Mouse (Mus musculus): ENCODE data around the gene Lrrc38.
A peak's percentile ranks its signal among the peaks of the same experiment; 100 is the strongest.
"Not testable (repeated sequence)": the region's sequence is repeated elsewhere in the genome, so short reads cannot be mapped to it uniquely, and the experiment has no call there.

Lrrc38 gene

DNA sequence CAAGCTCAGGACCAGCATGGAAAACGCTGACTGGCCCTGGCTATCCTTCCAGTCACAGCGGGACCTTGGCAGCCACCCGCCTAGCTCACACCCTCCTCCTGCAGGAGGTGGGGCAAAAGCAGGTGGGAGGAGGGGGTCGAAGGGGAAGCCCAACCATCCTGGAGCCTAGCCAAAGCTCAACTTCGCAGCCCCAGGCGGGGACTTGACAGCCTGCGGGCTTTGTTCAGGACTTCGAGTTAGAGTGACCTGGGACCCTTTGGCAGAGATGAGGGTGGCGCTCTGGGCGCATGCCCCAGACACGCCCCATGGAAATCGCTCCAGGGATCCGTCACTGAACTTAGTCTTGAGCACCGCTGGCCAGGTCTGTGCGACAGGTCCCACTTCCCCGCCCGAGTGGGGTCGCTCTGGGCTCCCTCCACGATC is at the start of gene Lrrc38:
Gene Lrrc38, plus strand, starts transcription at position 274 of the 423 bp plus-strand sequence.
- DNase-seq (ENCODE audit: low spot score in 2 of 2): no peak

DNA sequence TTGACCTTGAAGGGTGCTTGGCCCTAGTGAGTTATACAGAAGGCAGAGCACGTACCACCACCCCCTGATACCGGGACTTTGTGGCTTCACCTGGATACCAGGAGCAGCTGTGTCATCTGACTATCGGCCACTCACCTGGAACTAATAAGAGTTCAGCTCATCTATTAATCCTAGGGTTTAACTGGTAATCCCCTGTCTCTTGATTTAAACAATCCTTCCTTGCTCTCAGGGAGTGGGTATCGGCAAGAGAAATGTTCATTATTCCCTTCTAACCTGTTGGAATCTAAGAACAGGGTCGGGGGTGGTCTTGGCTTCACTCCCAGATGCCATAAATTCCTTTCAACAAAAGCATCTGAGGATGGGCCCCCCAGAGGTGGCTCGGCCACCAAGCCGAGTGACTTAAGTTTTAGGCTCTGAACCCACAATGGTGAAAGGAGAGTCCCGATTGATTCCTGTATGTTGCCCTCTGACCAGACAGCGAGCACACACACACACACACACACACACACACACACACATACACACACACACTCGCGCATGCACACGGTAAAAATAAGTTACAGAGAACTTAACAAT is 49.4 kb upstream of the Lrrc38 start:
- DNase-seq (ENCODE audit: low spot score in 2 of 2): no peak

DNA sequence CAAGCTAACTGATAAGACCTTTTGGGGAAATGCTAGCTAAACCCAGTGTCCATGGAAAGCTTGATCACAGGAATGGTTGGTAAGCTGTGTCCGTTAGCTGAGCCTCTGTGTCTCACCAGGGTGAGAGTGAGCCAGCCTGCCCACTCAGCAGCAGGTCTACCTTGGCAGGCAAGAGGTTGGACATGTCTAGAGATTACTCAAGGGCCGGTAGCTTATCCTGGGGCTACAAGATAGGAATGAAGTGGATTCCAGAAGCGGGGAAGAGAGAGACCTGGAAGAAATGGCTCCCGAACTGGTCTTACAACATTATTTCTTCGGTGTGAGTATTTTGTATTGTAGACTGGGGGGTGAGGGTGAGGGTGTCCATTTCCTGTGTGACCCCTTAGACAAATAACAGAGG is 48.5 kb upstream of the Lrrc38 start:
- no peak for DNase-seq (ENCODE audit: low spot score in 2 of 2)

DNA sequence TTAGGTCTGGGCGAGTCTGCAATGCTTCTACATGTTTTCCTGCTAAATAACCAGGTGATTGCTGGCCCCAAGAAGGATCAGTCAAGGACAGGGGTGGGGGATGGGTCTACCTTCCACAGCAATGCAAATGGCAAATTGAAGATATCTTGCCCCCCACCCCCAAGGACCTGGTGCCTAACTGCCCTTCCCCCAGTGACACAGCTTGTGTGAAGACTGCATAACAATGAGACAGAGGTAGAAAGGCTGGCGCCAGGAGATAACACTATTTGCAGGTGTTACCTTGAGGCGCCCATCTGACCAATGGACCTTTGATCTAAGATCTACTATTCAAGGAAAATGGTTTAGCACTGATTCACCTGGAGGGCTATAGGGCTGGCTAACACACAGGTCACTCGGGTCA is 47.7 kb upstream of the Lrrc38 start:
- no peak for DNase-seq (ENCODE audit: low spot score in 2 of 2)

DNA sequence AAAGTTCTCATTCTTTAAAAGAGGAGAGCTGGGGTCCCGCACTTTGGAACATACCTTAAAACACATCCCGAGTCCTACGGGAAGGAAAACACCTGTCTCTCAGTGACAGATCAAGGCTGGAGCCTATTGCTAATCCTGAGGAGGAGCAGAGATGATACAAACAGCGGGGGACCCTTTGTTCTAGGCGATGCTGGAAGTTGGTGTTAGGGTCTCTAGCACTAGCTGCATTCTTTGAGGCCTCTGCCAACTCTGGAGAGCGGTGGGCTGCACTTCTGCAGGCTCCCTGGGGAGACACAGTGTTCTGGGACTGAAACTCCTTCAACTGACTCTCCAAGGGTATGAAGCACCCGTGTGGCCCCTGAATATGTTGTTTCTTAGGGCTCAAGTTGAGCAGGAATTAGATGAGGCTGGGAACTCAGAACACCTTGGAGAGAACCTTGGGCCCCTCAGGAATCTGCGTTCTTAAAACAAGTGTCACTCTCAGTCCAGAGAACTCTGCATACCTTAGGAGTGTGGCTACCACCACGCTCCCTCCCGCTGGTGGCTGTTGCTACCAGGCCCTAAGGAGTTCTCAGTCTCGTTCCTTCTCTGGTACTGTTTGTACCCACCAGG is 47.2 kb upstream of the Lrrc38 start:
- no peak for DNase-seq (ENCODE audit: low spot score in 2 of 2)

DNA sequence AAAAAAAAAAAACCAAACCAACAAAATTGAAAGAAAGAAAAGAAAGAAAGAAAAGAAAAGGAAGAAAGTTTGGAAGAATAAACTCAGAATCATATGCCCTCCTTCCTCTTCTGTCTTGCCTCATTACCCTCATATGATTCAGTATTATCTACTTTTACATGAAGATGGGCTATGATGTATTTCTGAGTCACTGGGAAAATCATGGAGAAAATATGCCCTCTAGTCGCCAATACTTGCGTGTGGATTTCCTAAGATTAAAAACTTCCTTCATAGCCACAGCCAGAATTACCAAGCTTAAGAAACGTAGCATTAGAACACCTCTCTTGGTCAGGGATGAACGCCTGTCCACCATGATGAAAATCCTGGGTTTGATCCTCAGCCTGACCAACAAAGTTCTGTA is 44.5 kb upstream of the Lrrc38 start:
- no peak for DNase-seq (ENCODE audit: low spot score in 2 of 2)

DNA sequence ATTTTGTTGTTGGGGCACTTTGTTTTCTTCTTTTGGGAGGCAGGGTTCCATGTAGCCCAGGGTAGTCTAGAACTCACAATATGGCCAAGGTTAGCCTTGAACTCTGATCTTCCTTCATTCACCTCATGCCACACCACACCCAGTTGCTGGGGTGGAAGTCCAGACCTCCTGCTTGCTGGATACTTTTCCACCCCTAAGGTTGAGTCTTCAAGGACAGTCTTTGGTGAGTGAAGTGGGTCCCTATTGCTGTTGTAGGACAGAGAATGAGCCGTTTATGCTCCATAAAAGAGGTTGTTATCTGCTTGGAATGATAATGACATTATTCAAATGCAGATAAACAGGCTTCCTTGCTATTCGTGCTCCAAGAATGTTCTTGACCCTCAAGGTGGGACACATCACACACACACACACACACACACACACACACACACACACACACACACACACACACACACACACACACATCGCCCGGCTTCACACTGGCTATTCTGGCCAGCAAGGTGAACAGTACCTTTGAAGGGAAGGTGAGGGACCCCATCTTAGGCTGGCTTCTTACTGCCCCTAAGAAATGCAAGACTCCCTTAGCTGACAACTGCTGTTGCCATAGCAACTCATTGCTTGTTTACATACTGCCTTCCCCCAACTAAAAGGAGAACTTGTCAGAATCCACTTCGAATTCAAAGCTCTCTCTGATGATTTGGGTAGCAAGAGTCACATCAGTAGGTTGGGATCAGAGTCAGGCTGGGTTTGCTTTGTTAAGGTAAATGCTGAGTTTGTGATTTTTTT is 43.4 kb upstream of the Lrrc38 start:
- no peak for DNase-seq (ENCODE audit: low spot score in 2 of 2)

DNA sequence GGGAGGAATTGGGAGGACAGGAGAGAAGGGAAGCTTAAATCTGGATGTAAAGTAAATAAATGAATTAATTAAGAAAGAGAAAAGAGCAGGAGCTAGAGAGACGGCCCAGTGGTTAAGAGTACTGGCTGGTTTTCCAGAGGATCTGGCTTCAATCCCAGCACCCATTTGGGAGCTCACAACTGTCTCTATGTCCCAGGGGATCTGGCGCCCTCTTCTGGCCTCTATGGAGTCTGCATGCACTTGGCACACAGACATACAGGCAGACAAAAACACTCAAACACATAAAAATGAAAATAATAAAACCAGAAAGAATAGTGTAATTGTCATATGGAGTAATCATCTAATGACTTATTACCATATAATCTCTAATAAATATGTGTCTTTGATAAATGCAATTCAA is 38.2 kb upstream of the Lrrc38 start:
- DNase-seq (ENCODE audit: low spot score in 2 of 2): peak in 1 of 2 experiments; percentile 13

DNA sequence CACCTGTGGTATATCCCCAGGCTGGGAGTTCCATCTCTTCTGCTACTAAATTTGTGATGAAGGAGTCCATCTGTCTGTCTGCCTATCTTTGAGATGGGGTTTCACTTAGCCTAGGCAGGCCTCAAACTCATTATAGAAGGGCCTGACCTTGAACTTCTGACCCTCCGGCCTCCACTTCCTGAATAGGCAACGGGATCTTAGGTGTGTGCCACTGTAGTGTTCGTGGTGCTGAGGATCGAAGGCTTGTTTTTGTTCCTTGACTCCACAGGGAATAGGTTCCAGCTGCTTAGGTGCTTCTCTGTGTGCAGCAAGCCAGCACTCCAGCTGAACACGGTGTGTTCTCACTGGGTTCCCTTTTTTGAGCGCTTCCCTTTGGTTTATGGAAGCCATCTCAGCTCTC is 36.3 kb upstream of the Lrrc38 start:
- no peak for DNase-seq (ENCODE audit: low spot score in 2 of 2)

DNA sequence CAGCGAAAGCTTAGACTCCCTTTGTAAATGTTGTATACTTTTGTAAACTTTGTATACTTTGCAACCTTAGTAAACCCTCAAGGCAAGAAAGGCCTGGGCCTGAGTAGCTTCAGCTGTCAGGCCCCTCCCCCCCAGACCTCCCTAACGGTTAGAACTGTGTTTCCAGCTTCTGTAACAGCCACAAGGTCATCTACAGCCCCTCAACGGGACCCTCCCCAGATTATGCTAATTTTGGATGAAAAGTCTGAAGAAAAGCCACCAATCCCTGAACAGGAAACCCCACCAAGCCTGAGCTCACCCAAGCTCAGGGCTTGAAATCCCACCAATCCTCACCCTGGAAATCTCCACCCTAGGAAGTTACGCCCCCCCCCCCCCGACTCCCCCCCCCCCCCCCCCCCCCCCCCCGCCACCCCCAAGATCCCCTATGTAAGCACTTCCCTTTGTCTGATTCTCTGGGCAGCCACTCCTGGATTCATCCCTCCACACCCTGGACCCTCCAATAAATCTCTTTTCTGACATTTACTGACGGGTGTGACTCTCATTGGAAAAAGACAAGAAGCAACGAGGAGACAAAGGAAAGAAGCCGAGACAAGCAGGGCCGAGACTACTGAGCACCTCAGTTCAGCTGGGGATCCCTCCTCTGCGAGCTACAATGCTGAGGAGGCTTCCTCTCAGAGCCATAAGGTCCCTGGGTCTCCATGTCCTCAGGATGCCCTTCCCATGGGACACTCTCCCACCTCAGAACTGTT is 25.2 kb upstream of the Lrrc38 start:
- no peak for DNase-seq (ENCODE audit: low spot score in 2 of 2)

DNA sequence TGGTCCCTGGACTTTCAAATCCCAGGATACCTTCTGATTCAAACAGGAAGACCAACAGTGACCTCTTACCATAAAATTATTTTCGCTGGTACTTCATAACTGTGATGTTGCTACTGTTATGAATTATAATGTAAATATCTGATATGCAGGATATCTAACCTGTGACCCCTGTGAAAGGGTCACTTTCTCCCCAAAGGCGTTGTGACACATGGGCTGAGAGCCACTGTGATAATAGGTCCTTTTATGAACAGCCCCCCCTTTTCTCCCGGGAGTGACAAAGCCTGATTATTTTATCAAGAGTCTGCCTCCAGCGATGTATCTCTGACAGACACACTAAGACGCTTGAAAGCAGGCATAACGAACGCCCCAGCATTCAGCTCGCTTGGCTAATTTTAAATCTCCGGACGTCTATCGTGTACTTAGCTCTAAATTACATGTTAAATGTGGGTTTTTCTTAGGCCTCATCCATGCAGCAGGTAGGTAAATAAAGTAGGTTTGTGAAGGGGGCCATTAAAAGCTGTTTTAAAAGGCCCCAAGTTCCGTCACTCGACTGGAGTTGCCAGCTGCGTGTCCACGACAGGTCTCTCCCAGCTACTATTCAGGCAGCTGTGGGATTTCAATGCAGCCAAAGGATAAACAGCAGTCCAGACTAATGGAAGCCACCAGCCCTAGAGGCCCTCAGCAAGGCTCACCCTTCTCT is 24.5 kb upstream of the Lrrc38 start:
- DNase-seq (ENCODE audit: low spot score in 2 of 2): peak in 1 of 2 experiments; percentile 15

DNA sequence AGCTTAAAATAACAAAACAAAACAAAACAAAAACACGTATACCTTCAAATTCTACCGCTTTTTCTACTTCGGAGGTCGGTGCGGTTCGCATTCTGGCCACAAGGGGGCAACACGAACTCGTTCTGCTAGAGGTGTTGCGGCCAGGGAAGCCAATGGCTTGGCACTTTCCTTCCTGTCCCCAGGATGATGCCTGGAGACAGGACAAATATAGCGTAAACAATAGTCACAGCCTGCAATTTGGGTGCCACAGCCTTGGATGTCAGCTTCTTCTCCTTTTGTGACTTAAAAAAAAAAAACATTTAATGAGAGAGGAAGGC is 24.0 kb upstream of the Lrrc38 start:
- peak; percentile 20 to 83 for DNase-seq (ENCODE audit: low spot score in 2 of 2)

DNA sequence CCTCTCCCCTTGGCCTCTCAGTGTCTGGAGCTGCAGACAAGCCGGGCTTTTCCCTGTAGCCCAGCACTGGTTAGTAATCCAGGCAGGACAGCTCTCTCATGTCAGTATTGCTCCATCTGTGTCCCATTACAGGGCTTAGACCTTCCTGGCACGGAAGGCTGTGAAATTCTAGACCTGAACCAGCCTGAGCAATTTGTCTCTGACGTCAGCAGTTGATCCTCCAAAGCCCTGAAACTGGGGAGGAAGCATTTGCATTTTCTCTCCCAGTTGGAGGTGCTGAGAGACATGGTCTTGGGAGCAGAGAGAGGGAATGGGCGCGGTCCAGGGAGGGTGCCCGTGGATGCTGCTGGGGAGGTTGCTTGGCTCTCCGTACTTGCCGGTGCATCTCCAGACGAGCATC is 19.0 kb upstream of the Lrrc38 start:
- no peak for DNase-seq (ENCODE audit: low spot score in 2 of 2)

DNA sequence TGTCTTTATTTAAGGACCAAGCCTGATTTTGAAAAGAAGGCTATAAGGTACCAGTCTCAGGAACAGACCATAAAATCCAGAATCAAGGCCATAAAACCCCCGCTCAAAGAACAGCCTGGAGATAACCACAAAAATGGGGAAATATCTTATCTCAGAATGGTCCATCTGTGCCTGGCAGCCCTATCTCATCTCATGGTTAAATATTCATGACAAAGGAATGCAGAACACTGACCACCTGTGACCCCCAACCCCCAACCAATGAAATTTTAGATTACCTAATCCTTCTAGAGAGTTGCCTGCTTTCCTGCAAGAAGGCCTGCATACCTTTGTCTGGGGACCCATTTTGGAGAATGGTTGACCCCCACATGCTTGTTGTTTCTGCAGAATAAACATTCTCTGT is 17.8 kb upstream of the Lrrc38 start:
- no peak for DNase-seq (ENCODE audit: low spot score in 2 of 2)

DNA sequence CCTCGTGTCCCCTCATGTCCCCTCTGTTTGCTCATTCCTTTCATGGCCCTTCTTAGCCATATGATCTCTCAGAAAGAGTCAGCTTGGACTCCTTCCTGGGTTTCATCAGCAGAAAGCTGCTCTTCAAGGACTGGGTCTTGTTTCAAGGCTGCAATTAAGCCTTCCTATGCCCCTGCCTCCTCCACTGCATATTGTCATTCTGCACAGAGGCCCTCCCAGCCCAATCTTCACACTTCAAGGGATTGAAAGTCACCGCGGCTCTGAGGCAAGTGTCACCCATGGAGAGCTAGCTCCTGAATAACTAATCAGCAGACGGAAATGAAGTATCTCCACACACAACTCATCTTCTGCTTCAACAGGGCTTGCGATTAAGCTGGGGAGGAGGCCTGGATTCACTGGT is 15.4 kb upstream of the Lrrc38 start:
- no peak for DNase-seq (ENCODE audit: low spot score in 2 of 2)

DNA sequence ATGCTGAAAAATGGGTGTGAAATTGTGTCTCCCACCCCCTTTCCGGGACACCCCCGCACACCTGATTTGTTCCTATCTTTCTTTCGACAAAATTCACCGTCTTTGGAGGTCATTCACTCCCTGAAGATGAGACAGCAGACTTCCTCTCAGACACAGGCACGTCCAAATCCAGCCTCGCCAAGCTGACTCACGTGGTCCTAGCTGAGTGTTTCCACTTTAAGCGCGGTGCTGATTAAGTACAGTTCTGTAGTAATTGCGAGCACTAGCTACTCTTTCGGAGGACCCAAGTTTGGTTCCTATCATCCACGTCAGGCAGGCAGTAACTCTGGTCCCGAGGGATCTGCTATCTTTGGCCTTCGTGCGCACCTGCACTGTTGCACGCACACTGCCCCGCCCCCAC is 14.6 kb upstream of the Lrrc38 start:
- DNase-seq (ENCODE audit: low spot score in 2 of 2): no peak

DNA sequence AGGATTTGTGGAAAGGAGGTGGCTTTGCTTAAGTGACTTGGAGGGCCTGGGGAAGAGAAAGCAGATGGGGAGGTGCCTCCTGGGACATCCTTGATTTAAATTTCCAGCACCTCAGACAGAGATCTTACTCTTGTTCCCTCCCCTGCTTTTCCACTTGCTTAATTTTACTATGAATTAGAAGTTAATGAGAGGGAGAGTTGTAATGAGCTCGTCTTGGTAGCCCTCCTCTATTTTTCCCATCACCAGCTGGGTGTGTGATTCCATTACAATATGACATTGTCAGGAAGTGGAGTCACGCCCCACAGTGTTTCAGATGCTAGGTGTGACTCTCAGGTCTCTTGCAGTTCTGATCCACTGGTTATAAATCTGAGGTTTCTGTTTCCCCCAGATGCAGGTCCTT is 13.5 kb upstream of the Lrrc38 start:
- DNase-seq (ENCODE audit: low spot score in 2 of 2): no peak

DNA sequence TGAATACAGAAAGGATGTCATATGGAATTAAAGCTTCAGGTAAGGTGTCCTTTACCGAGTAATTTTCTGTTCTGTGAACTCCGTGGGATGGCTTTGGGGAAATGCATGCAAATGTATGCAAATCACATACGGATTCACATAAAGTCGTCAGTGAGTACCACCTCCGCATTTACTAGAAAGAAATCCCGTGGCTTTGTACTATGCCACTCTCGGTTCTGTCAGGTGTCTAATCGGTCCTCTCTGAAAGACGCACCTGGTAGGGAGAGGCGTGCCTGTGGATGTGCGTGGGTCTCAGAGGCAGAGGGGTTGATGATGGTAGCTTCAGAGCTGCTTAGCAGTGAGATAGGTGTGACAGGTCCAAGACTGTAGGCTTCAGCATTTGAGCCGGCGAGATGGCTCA is 9.7 kb upstream of the Lrrc38 start:
- peak in 1 of 2 experiments; percentile 42 for DNase-seq (ENCODE audit: low spot score in 2 of 2)

DNA sequence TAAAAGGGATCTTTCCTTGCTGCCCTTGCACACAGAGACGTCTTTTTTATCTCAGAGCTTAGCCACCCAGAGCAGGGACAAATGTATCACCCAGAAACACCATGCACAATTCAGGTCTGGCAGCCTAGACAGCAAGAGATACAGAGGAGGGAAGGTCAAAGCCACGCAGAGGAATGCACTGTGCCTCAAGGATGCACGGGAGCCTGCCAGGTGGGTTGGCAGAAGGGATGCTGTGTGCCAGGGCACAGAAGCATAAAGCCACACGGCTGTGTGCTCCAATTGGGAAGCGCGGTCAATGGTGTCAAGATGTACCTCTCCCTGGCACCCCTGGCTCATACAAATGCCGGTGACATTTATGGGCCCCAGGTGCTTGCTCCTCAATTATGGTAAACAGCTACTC is 8.1 kb upstream of the Lrrc38 start:
- no peak for DNase-seq (ENCODE audit: low spot score in 2 of 2)

DNA sequence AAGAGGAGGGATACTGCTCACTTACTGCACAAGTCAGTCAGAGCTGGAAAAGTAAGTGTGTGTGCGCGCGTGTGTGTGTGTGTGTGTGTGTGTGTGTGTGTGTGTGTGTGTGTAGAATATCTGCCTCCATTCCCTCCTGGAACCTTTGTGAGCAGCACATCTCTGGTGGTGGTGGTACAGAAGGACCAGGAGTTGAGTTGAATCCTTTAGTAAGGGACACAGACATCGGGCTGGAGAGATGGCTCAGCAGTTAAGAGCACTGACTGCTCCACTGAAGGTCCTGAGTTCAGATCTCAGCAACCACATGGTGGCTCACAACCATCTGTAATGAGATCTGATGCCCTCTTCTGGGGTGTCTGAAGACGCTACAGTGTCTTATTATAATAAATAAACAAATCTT is 4.1 kb upstream of the Lrrc38 start:
- not testable (repeated sequence) for DNase-seq (ENCODE audit: low spot score in 2 of 2)

DNA sequence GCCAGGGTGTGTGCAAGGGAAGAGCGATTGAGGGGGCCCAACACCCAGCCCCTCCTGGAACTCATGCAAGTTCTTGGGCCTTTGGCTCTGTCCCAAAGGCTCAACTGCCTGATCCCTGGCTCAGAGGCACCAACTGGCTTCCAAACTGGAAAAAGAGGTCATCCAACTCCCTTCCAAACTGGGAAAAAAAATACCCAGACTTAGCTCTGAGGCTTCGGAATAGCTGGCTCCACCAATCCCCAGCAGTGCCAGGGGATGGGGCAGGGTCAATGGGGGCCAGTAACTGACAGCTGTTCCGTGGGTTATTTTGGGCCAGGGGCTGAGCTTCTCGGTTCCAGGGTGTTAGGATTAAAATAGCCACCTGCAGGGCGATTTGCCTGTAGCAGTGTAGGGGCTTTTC is 879 bp upstream of the Lrrc38 start:
- DNase-seq (ENCODE audit: low spot score in 2 of 2): no peak

All from left cerebral cortex, adult 9 months (tissue).